Mouse (Mus musculus): ENCODE measurements around the gene Psapl1.

DNA sequence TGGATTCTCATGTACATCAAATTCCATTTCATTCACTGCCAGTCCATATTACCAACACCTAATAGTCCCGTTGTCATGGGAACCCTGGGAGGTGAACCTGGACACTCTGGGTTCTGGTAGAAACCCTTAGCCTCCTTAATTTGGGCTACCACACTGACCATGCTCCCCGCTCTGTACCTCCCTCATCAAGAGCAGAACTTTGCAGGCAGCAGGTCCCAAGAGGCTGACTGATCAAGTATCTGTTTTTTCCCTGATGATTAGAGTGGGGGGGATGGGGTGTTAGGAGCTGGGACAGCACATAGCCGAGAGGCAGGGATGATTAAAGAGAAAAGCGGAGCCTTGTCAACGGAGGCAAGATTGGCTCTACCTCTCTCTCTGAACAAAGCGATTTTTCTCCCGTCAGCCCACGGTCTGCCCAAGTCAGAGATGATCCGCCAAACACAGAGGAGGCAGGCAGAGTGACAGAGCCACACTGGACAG, 26.5 kb downstream of the Psapl1 start:
- TF ChIP-seq CTCF (IDR thresholded peaks at IDR 0.05; ENCODE audit: extremely low read depth, insufficient read depth, low read length) (no peak), POLR2A (IDR thresholded peaks at IDR 0.05; ENCODE audit: extremely low read depth, insufficient read depth, low read length) (no peak)
